Mouse (Mus musculus) thymus, adult 2 months (tissue): Measurements from ENCODE around the gene Ibtk.

Source experiments
- CTCF ChIP-seq: fragments of 200-500 bp; IDR thresholded peaks from 2 replicates; pipeline ENCODE4 v1.5.1; 2012; ENCODE audit warnings: mild to moderate bottlenecking, control low read depth, low read length, moderate library complexity, borderline replicate concordance; ENCODE audit not compliant: control insufficient read depth, poor library complexity, insufficient read depth; ENCODE audit errors: extremely low read depth
- POLR2A ChIP-seq: fragments of 200-500 bp; IDR thresholded peaks from 2 replicates; pipeline ENCODE4 v1.6.1; 2012; ENCODE audit warnings: mild to moderate bottlenecking, low read length, control low read depth, moderate library complexity; ENCODE audit not compliant: control insufficient read depth, poor library complexity, insufficient read depth; ENCODE audit errors: extremely low read depth

GRCm38 (mm10) chr9:85663091-85663490, 86.0 kb downstream of the Ibtk start:
- no peak for TF ChIP-seq CTCF
- no peak for TF ChIP-seq POLR2A
